Mouse (Mus musculus) myocyte (in vitro differentiated cells): ENCODE measurements around the gene Olfr97. TPM values are rescaled to one million over a fixed set of nuclear protein-coding genes. Genes with fewer than 3 reads are reported as not detected.
"Not testable (repeated sequence)": the region's sequence is repeated elsewhere in the genome, so short reads cannot be mapped to it uniquely, and the experiment has no call there.

Experiments
- H3K27me3 ChIP-seq: one replicate; pipeline ENCODE4 v1.6.1; 2011; ENCODE audit not compliant: control insufficient read depth, insufficient read depth, insufficient read length
- H3K36me3 ChIP-seq: one replicate; pipeline ENCODE4 v1.6.1; 2011; ENCODE audit not compliant: control insufficient read depth, insufficient read depth
- H3K4me2 ChIP-seq: one replicate; pipeline ENCODE4 v1.6.1; 2011; ENCODE audit warnings: low read depth, control low read depth
- H3K4me3 ChIP-seq: one replicate; pipeline ENCODE4 v1.5.1; 2011; ENCODE audit warnings: mild to moderate bottlenecking, control low read depth, moderate library complexity
- H3K79me2 ChIP-seq: one replicate; pipeline ENCODE4 v1.6.1; 2011; ENCODE audit not compliant: control insufficient read depth, insufficient read depth
- H3ac ChIP-seq: one replicate; pipeline ENCODE4 v1.6.1; 2011; ENCODE audit not compliant: control insufficient read depth, insufficient read length
- CEBPB ChIP-seq: IDR thresholded peaks from 2 replicates; pipeline ENCODE4 v1.6.1; 2011; ENCODE audit warnings: mild to moderate bottlenecking, moderate library complexity; ENCODE audit not compliant: poor library complexity, insufficient read depth, severe bottlenecking
- E2F4 ChIP-seq: IDR thresholded peaks from one replicate; pipeline ENCODE4 v1.6.1; 2011; ENCODE audit warnings: mild to moderate bottlenecking, control low read depth, moderate library complexity; ENCODE audit not compliant: insufficient read depth
- MAX ChIP-seq: IDR thresholded peaks from one replicate; pipeline ENCODE4 v1.6.1; 2011; ENCODE audit warnings: low read depth, mild to moderate bottlenecking, control low read depth
- MYOD1 ChIP-seq, 3 experiments: IDR thresholded peaks; one replicate each; pipeline ENCODE4 v1.6.1; 2011; ENCODE audit warnings: control low read depth in 2 of 3, low read depth in 2 of 3, mild to moderate bottlenecking in 2 of 3, moderate library complexity in 1 of 3; ENCODE audit not compliant: insufficient read length in 2 of 3, control insufficient read depth in 1 of 3
- MYOG ChIP-seq, 3 experiments: IDR thresholded peaks; one replicate each; pipeline ENCODE4 v1.6.1; 2011; ENCODE audit warnings: control low read depth in 2 of 3, low read depth in 2 of 3, mild to moderate bottlenecking in 2 of 3; ENCODE audit not compliant: insufficient read length in 2 of 3, control insufficient read depth in 1 of 3, insufficient read depth in 1 of 3
- POLR2A ChIP-seq: IDR thresholded peaks from one replicate; pipeline ENCODE4 v1.6.1; 2011; ENCODE audit warnings: low read depth, mild to moderate bottlenecking, control low read depth, moderate library complexity; ENCODE audit not compliant: insufficient read length
- POLR2AphosphoS2 ChIP-seq: IDR thresholded peaks from one replicate; pipeline ENCODE4 v1.6.1; 2011; ENCODE audit warnings: low read depth, control low read depth; ENCODE audit not compliant: insufficient read length
- REST ChIP-seq: IDR thresholded peaks from one replicate; pipeline ENCODE4 v1.6.1; 2011; ENCODE audit warnings: mild to moderate bottlenecking, control low read depth, moderate library complexity; ENCODE audit not compliant: insufficient read depth, insufficient read length
- SRF ChIP-seq: IDR thresholded peaks from one replicate; pipeline ENCODE4 v1.6.1; 2011; ENCODE audit warnings: low read depth; ENCODE audit not compliant: control insufficient read depth, insufficient read length
- TCF12 ChIP-seq: IDR thresholded peaks from one replicate; pipeline ENCODE4 v1.6.1; 2011; ENCODE audit warnings: mild to moderate bottlenecking, control low read depth; ENCODE audit not compliant: poor library complexity, insufficient read depth, severe bottlenecking
- TCF3 ChIP-seq: IDR thresholded peaks from one replicate; pipeline ENCODE4 v1.6.1; 2011; ENCODE audit warnings: low read depth, control low read depth; ENCODE audit not compliant: insufficient read length
- USF1 ChIP-seq: IDR thresholded peaks from one replicate; pipeline ENCODE4 v1.6.1; 2011; ENCODE audit warnings: low read depth, mild to moderate bottlenecking, control low read depth, moderate library complexity
- polyA plus RNA-seq: library from polyadenylated mRNA; unstranded; fragments of >200 nt; fragmentation: generic; extraction: Trizol; gene quantifications from one replicate; pipeline ENCODE4 v1.2.1, GENCODE M21; 2012; ENCODE audit warnings: missing spikeins

Gene Olfr97
- not detected for polyA plus RNA-seq

DNA sequence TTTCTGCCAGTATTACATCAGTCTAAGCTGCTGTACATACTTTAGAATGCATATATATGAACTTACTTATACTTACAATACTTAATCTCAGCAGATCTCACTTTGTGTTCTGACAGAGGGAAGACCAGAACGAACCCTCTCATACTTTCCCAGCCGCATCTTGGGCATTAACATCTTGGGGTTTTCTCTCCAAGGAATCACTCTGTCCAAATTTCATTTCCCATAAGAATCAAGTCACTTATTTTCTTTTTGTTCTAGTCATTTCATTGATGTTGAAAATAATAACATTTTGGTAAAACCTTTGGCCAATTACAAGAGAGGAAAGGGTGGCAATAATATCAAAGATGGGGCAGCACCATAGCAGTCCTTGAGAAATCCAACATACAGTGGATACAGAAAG, at the start of gene Olfr97:
Gene Olfr97, minus strand, starts transcription at position 101 of the 400 bp plus-strand sequence.
- H3K79me2 ChIP-seq, H3K36me3 ChIP-seq, H3K4me3 ChIP-seq, H3K27me3 ChIP-seq, H3K4me2 ChIP-seq, H3ac ChIP-seq: not testable (repeated sequence)

DNA sequence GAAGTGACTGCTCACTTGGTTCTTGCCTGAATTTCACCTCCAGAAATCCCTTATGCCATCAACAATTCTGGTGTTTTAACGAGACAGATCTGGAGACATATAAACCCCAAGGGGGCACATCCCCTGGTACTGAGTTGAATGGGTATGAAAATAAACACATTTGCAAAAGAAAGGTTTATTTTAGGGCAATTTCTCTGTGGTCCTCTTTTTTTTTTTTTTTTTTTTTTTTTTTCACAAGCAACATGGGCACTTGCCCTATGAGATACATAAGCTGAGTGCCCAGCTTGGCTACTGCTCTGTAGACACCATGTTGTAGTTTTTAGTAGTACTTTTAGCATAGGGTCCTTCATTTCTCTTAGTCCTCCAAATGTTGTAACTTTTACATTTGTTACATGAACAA, 46.2 kb upstream of the Olfr97 start, which contains the start of gene Olfr99:
Gene Olfr99, minus strand, starts transcription at position 101 of the 400 bp plus-strand sequence.
- no peak within 1 kb of the TSS for H3ac ChIP-seq

DNA sequence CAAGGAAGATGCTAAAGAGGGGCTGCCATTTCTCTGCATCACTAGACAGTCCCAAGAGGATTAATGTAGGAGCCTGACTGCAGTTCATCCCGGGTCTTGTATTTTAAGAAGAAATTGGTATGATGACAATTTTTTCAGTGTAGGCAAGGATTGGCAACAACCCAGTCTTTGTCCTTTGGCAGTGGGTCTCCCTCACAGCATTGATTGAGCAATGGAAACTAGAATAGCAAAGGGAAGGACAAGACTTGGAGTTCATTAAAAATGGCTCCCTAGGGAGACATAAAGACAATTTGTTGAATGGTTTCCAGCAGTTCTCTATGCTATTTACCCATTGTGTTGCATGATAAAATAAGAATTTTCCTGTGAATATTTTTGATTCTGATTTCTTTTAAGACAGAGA, 43.2 kb upstream of the Olfr97 start:
- no peaks in the 10 kb centered on the region for H3K36me3 ChIP-seq
- no peak overlapping the region for H3K4me2 ChIP-seq
- H3K79me2 ChIP-seq, result no peaks in the 10 kb centered on the region
- no peaks in the 10 kb centered on the region for H3K27me3 ChIP-seq
- H3ac ChIP-seq, result no peak overlapping the region
- no peak overlapping the region for H3K4me3 ChIP-seq
- no peak for TF ChIP-seq MYOG (IDR thresholded peaks at IDR 0.05; ENCODE audit: control insufficient read depth in 1 of 3, insufficient read depth in 1 of 3, insufficient read length in 2 of 3, low read depth in 2 of 3)
- no peak for TF ChIP-seq TCF3

More for the DNA sequence above, 46.2 kb upstream of the Olfr97 start, which contains the start of gene Olfr99:
- no peaks in the 10 kb centered on the region for H3K79me2 ChIP-seq
- H3K4me2 ChIP-seq, result no peak within 1 kb of the TSS
- TF ChIP-seq CEBPB, result no peak
- no peak within 1 kb of the TSS for H3K4me3 ChIP-seq
- no peaks in the 10 kb centered on the region for H3K27me3 ChIP-seq
- H3K36me3 ChIP-seq, result no peaks in the 10 kb centered on the region

DNA sequence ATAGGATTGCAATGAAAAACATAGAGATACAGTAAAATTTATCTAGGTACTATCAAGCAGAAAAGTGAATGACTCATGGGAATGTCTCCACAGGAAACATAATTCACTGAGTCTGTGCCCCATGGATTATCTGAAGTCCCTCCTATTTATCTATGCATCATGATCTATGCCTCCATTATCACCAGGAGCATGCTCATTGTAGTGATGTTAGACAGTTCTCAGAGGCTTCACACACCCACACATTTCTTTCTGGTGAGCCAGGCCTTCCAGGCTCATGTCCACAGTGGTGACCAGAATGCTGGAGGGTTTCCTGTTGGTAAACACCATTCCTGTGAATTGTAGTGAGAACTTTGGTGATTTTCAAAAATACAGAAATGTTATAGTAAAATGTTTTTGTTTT, 39.4 kb upstream of the Olfr97 start:
- Histone ChIP-seq H3K4me3 (no peak overlapping the region), H3K79me2 (no peaks in the 10 kb centered on the region), H3ac (no peak overlapping the region), H3K4me2 (no peak overlapping the region), H3K27me3 (no peaks in the 10 kb centered on the region), H3K36me3 (no peaks in the 10 kb centered on the region)
- TF ChIP-seq USF1 (no peak), CEBPB (no peak), MYOD1 (IDR thresholded peaks at IDR 0.05; ENCODE audit: control insufficient read depth in 1 of 3, insufficient read length in 2 of 3, low read depth in 2 of 3) (no peak), TCF3 (no peak), MAX (no peak), E2F4 (no peak), POLR2A (no peak), POLR2AphosphoS2 (no peak), TCF12 (no peak), REST (no peak), SRF (no peak), MYOG (IDR thresholded peaks at IDR 0.05; ENCODE audit: control insufficient read depth in 1 of 3, insufficient read depth in 1 of 3, insufficient read length in 2 of 3, low read depth in 2 of 3) (no peak)

DNA sequence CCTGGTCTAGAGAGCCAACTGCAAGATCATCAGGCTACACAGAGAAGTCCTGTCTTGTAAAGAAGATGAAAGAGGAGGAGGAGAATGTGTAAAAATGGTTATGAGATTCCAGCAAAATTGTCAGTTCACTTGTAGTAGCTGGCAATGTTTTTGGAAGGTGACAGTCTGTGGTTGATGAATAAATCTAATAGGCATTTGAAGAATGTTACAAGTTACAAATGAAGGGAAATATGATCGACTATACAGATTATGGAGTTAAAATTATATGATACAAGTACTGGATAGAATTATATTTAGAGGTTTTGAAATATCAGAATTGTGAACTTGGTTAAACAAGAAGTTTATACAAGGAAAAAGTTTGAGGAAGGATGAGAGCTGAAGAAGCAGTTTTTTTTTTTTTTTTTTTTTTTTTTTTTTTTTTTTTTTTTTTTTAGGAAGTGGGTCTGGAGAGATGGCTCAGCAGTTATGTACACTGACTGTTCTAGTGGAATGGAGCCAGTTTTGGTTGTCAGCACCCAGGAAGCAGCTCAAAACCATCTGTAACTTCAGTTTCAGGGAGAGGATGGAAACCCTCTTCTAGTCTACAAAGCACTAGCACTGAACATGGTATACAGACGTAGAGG, 38.6 kb upstream of the Olfr97 start:
- H3K27me3 ChIP-seq, result no peaks in the 10 kb centered on the region
- H3K4me2 ChIP-seq, result no peak overlapping the region
- no peaks in the 10 kb centered on the region for H3K36me3 ChIP-seq
- no peaks in the 10 kb centered on the region for H3K79me2 ChIP-seq
- TF ChIP-seq E2F4, result no peak
- no peak for TF ChIP-seq POLR2A
- no peak for TF ChIP-seq CEBPB
- TF ChIP-seq USF1, result no peak
- TF ChIP-seq POLR2AphosphoS2, result no peak
- no peak for TF ChIP-seq TCF3
- TF ChIP-seq MYOG (IDR thresholded peaks at IDR 0.05; ENCODE audit: control insufficient read depth in 1 of 3, insufficient read depth in 1 of 3, insufficient read length in 2 of 3, low read depth in 2 of 3), result no peak
- TF ChIP-seq REST, result no peak
- TF ChIP-seq SRF, result no peak
- TF ChIP-seq MYOD1 (IDR thresholded peaks at IDR 0.05; ENCODE audit: control insufficient read depth in 1 of 3, insufficient read length in 2 of 3, low read depth in 2 of 3), result no peak
- TF ChIP-seq MAX, result no peak
- no peak for TF ChIP-seq TCF12
- H3K4me3 ChIP-seq, result no peak overlapping the region
- H3ac ChIP-seq, result no peak overlapping the region

DNA sequence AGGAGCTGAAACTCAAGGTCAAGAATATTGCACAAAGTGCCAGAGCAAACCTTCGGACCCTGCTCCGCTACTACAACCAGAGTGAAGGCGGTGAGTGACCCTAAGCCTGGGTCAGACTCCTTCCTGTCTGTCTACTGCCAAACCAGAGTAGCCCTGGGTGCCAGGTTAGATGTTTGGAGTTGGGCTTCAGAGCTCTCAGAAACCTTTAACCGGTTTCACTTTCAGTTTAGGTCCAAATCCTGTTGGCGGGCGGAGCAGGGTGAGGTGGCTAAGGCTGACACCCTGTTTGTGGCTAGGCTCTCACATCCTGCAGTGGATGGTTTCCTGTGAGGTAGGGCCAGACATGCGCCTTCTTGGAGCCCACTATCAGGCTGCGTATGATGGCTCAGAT, 33.6 kb upstream of the Olfr97 start:
- no peaks in the 10 kb centered on the region for H3K36me3 ChIP-seq
- no peaks in the 10 kb centered on the region for H3K79me2 ChIP-seq
- TF ChIP-seq POLR2AphosphoS2, result no peak
- TF ChIP-seq SRF, result no peak
- no peak for TF ChIP-seq MYOG (IDR thresholded peaks at IDR 0.05; ENCODE audit: control insufficient read depth in 1 of 3, insufficient read depth in 1 of 3, insufficient read length in 2 of 3, low read depth in 2 of 3)
- no peak for TF ChIP-seq REST
- no peak for TF ChIP-seq CEBPB
- no peak for TF ChIP-seq E2F4
- TF ChIP-seq TCF3, result no peak
- TF ChIP-seq MAX, result no peak
- TF ChIP-seq POLR2A, result no peak
- TF ChIP-seq USF1, result no peak
- TF ChIP-seq TCF12, result no peak
- TF ChIP-seq MYOD1 (IDR thresholded peaks at IDR 0.05; ENCODE audit: control insufficient read depth in 1 of 3, insufficient read length in 2 of 3, low read depth in 2 of 3), result no peak
- H3K27me3 ChIP-seq, result no peaks in the 10 kb centered on the region
- no peak overlapping the region for H3ac ChIP-seq
- peak overlapping the region; percentile 37 for H3K4me3 ChIP-seq
- H3K4me2 ChIP-seq, result peak overlapping the region; percentile 79
